In genomic region chr11:52355601-52356000, GRCm38 (mm10) we compare ENCODE assay signal across 24 mouse cellular contexts. TPM values are rescaled to one million over a fixed set of nuclear protein-coding genes. Genes with fewer than 3 reads are reported as not detected.
A peak's percentile ranks its signal among the peaks of the same experiment; 100 is the strongest.
DNase-seq lines count a peak whose midpoint lies in the region; ATAC-seq and TF ChIP-seq lines count a peak whose summit lies in the region.
"Had no signal": no experiment of that assay in that cellular context is flagged by ENCODE, and none has a peak within 500 bp of the region (broad histone marks: within the 10 kb centered on the region; RNA-seq: fewer than 3 reads in every experiment).

No protein-coding gene starts in this region.

- H3K27me3 ChIP-seq in intestine, postnatal 0 days (replicated peaks; ENCODE audit: control insufficient read depth, insufficient read depth, low read length): no peaks in the 10 kb centered on the region
- no peaks in the 10 kb centered on the region for H3K27me3 ChIP-seq in intestine, embryonic 16.5 days (replicated peaks; ENCODE audit: control insufficient read depth, insufficient read depth, low read length)
- no peaks in the 10 kb centered on the region for H3K27me3 ChIP-seq in liver, postnatal 0 days (ENCODE audit: insufficient read depth, low read length)
- no peaks in the 10 kb centered on the region for H3K27me3 ChIP-seq in E14TG2a.4 (ENCODE audit: insufficient read depth, low read length)
- H3K27me3 ChIP-seq: heart, embryonic 15.5 days; hindbrain, embryonic 13.5 days; intestine, embryonic 15.5 days; liver, embryonic 15.5 days had no signal

- no peak for DNase-seq in liver, postnatal 0 days
- no peak for DNase-seq in liver
- peak; percentile 32 for DNase-seq in induced T-regulatory cell, adult 2 months (ENCODE audit: low read depth)
- no peak for DNase-seq in ovary, adult 18-20 months (ENCODE audit: low spot score)
- DNase-seq in retina, embryonic 14.5 days (ENCODE audit: low spot score): no peak
- DNase-seq: adrenal gland, adult 8-10 months; B cell, adult 2 months; cerebellum, adult 18-20 months; cerebellum, postnatal 14 days; gastrocnemius, postnatal 36 days; heart, postnatal 36 days; right cerebral cortex, adult 18-20 months; right cerebral cortex, postnatal 4 days had no signal

- H3K4me3 ChIP-seq in intestine, postnatal 0 days (ENCODE audit: low read depth, low read length): no peak overlapping the region
- no peak overlapping the region for H3K4me3 ChIP-seq in intestine, embryonic 16.5 days (ENCODE audit: low read length)
- H3K4me3 ChIP-seq in liver, postnatal 0 days (ENCODE audit: low read depth, low read length): no peak overlapping the region
- no peak overlapping the region for H3K4me3 ChIP-seq in E14TG2a.4 (replicated peaks; ENCODE audit: low read length)
- H3K4me3 ChIP-seq: forebrain, embryonic 10.5 days; heart, embryonic 15.5 days; hindbrain, embryonic 13.5 days; intestine, embryonic 15.5 days; liver, embryonic 15.5 days; midbrain, embryonic 12.5 days; neural tube, embryonic 13.5 days had no signal

- H3K9ac ChIP-seq in intestine, postnatal 0 days (ENCODE audit: low read depth, low read length): no peak overlapping the region
- no peak overlapping the region for H3K9ac ChIP-seq in intestine, embryonic 16.5 days (ENCODE audit: low read depth, low read length)
- no peak overlapping the region for H3K9ac ChIP-seq in liver, postnatal 0 days (replicated peaks)
- H3K9ac ChIP-seq: heart, embryonic 15.5 days; hindbrain, embryonic 13.5 days; intestine, embryonic 15.5 days; liver, embryonic 15.5 days; midbrain, embryonic 12.5 days; neural tube, embryonic 13.5 days had no signal

- no peak overlapping the region for H3K4me2 ChIP-seq in intestine, postnatal 0 days (replicated peaks; ENCODE audit: low read depth)
- H3K4me2 ChIP-seq in intestine, embryonic 16.5 days (ENCODE audit: low read depth, low read length): no peak overlapping the region
- H3K4me2 ChIP-seq in liver, postnatal 0 days (ENCODE audit: low read depth, low read length): no peak overlapping the region
- H3K4me2 ChIP-seq: heart, embryonic 15.5 days; hindbrain, embryonic 13.5 days; intestine, embryonic 15.5 days; liver, embryonic 15.5 days; midbrain, embryonic 12.5 days; neural tube, embryonic 13.5 days had no signal

- H3K36me3 ChIP-seq in intestine, postnatal 0 days (ENCODE audit: control insufficient read depth, insufficient read depth): no peaks in the 10 kb centered on the region
- no peaks in the 10 kb centered on the region for H3K36me3 ChIP-seq in intestine, embryonic 16.5 days (ENCODE audit: control insufficient read depth, insufficient read depth, low read length)
- H3K36me3 ChIP-seq in liver, postnatal 0 days (replicated peaks; ENCODE audit: insufficient read depth, low read length): no peaks in the 10 kb centered on the region
- peaks cover 10% of the 10 kb centered on the region for H3K36me3 ChIP-seq in E14TG2a.4 (ENCODE audit: insufficient read depth, low read length)
- H3K36me3 ChIP-seq: forebrain, embryonic 10.5 days; heart, embryonic 15.5 days; hindbrain, embryonic 13.5 days; intestine, embryonic 15.5 days; liver, embryonic 15.5 days; midbrain, embryonic 12.5 days; neural tube, embryonic 13.5 days had no signal

- 0 out of 2 replicates have a peak, but pooled peaks cover 5% of the 10 kb centered on the region for H3K4me1 ChIP-seq in intestine, postnatal 0 days (replicated peaks; ENCODE audit: control insufficient read depth, insufficient read depth, low read length)
- H3K4me1 ChIP-seq in intestine, embryonic 16.5 days (ENCODE audit: control insufficient read depth, insufficient read depth, low read length): peaks cover 23% of the 10 kb centered on the region
- peaks cover 29% of the 10 kb centered on the region for H3K4me1 ChIP-seq in liver, postnatal 0 days (ENCODE audit: insufficient read depth)
- peaks cover 30% of the 10 kb centered on the region for H3K4me1 ChIP-seq in E14TG2a.4 (replicated peaks; ENCODE audit: low read depth, low read length)

- no peak overlapping the region for H3K27ac ChIP-seq in intestine, postnatal 0 days (ENCODE audit: low read depth, low read length)
- no peak overlapping the region for H3K27ac ChIP-seq in intestine, embryonic 16.5 days (ENCODE audit: low read length)
- no peak overlapping the region for H3K27ac ChIP-seq in liver, postnatal 0 days (ENCODE audit: low read depth)
- H3K27ac ChIP-seq: forebrain, embryonic 10.5 days; heart, embryonic 15.5 days; hindbrain, embryonic 13.5 days; intestine, embryonic 15.5 days; liver, embryonic 15.5 days; midbrain, embryonic 12.5 days; neural tube, embryonic 13.5 days had no signal

- ATAC-seq in intestine, postnatal 0 days: no peak
- no peak for ATAC-seq in intestine, embryonic 16.5 days
- no peak for ATAC-seq in liver, postnatal 0 days
- ATAC-seq: forebrain, embryonic 16.5 days; intestine, embryonic 15.5 days had no signal

- 94% methylated on average over 1 of the region's 1 CpGs for WGBS in intestine, postnatal 0 days
- WGBS in intestine, embryonic 16.5 days: 82% methylated on average over 1 of the region's 1 CpGs
- 84% methylated on average over 1 of the region's 1 CpGs for WGBS in liver, postnatal 0 days (ENCODE audit: insufficient replicate concordance)

- peak; percentile 42; the same call in 1 of the 2 replicates for TF ChIP-seq CTCF in intestine, postnatal 0 days (IDR thresholded peaks at IDR 0.05; ENCODE audit: low read depth)
- TF ChIP-seq CTCF in liver, postnatal 0 days (IDR thresholded peaks at IDR 0.05; ENCODE audit: low read depth): peak; percentile 43
- TF ChIP-seq CTCF in E14TG2a.4 (conservative IDR thresholded peaks at IDR 0.05; ENCODE audit: low read length): peak; percentile 54

- no peak for TF ChIP-seq EP300 in liver, postnatal 0 days (IDR thresholded peaks at IDR 0.05; ENCODE audit: low read depth)

- H3K9me3 ChIP-seq in intestine, postnatal 0 days (ENCODE audit: control insufficient read depth): no peaks in the 10 kb centered on the region
- H3K9me3 ChIP-seq in intestine, embryonic 16.5 days (ENCODE audit: control insufficient read depth, low read length): no peaks in the 10 kb centered on the region
- H3K9me3 ChIP-seq in liver, postnatal 0 days (ENCODE audit: low read length): no peaks in the 10 kb centered on the region
- H3K9me3 ChIP-seq in E14TG2a.4 (ENCODE audit: low read length): peaks cover 30% of the 10 kb centered on the region
- H3K9me3 ChIP-seq: forebrain, embryonic 10.5 days; heart, embryonic 15.5 days; intestine, embryonic 15.5 days; liver, embryonic 15.5 days; midbrain, embryonic 12.5 days; neural tube, embryonic 13.5 days had no signal

RNA-seq across cellular contexts. Expression of gene Vdac1, which starts 5.1 kb away (rescaled TPM):
- polyA plus RNA-seq in intestine, postnatal 0 days (2015; fragmentation: Nextera tagmentation; extraction: Ambion mirVana): 175 and 180 TPM in 2 replicates
- polyA plus RNA-seq in intestine, embryonic 16.5 days (2015; fragmentation: Nextera tagmentation; extraction: Ambion mirVana): 311 and 337 TPM in 2 replicates
- 101 and 104 TPM in 2 replicates for polyA plus RNA-seq in liver, postnatal 0 days (2015; fragmentation: Nextera tagmentation; extraction: Ambion mirVana)

RNA-seq across cellular contexts. Expression of gene 9530068E07Rik, which starts 40.6 kb away (rescaled TPM):
- 89.2 and 92.0 TPM in 2 replicates for polyA plus RNA-seq in intestine, postnatal 0 days (2015; fragmentation: Nextera tagmentation; extraction: Ambion mirVana)
- polyA plus RNA-seq in intestine, embryonic 16.5 days (2015; fragmentation: Nextera tagmentation; extraction: Ambion mirVana): 144 and 153 TPM in 2 replicates
- polyA plus RNA-seq in liver, postnatal 0 days (2015; fragmentation: Nextera tagmentation; extraction: Ambion mirVana): 82.4 and 88.9 TPM in 2 replicates
